Mouse (Mus musculus) megakaryocyte, embryonic 14.5 days (primary cell): ENCODE data around the gene Misp. TPM values are rescaled to one million over a fixed set of nuclear protein-coding genes. Genes with fewer than 3 reads are reported as not detected.

ENCODE experiments used
- H3K27me3 ChIP-seq: replicated peaks from 2 replicates; pipeline ENCODE3; 2012; ENCODE audit warnings: inconsistent platforms
- H3K36me3 ChIP-seq: replicated peaks from 2 replicates; pipeline ENCODE3; 2012; ENCODE audit warnings: low read length, inconsistent platforms, mixed read lengths
- H3K4me1 ChIP-seq: 2 replicates; pipeline ENCODE4 v1.6.1; 2012; ENCODE audit warnings: inconsistent platforms
- H3K4me3 ChIP-seq: replicated peaks from 2 replicates; pipeline ENCODE3; 2012; ENCODE audit warnings: moderate library complexity, mild to moderate bottlenecking, inconsistent platforms
- H3K9me3 ChIP-seq: 2 replicates; pipeline ENCODE4 v1.6.1; 2012; ENCODE audit warnings: inconsistent platforms
- FLI1 ChIP-seq: IDR thresholded peaks from 2 replicates; pipeline ENCODE4 v1.6.1; 2012; ENCODE audit warnings: low read length, inconsistent platforms, mixed read lengths
- GATA1 ChIP-seq: IDR thresholded peaks from 3 replicates; pipeline ENCODE4 v1.6.1; 2012; ENCODE audit warnings: mixed read lengths, low read length, inconsistent platforms, borderline replicate concordance
- polyA plus RNA-seq: library from polyadenylated mRNA; stranded (reverse); fragments of >175 nt; gene quantifications from 2 replicates; pipeline ENCODE4 v1.2.3, GENCODE M21; 2012; ENCODE audit warnings: low replicate concordance; ENCODE audit not compliant: insufficient read depth

Gene Misp
- polyA plus RNA-seq, 1 experiment: 1.5 TPM

- TF ChIP-seq FLI1: no peak
- TF ChIP-seq GATA1: no peak
- Histone ChIP-seq H3K27me3 (peaks cover 26% of the 10 kb centered on the region), H3K4me1 (peaks cover 63% of the 10 kb centered on the region), H3K4me3 (peak overlapping the region; percentile 93), H3K9me3 (peaks cover 2% of the 10 kb centered on the region; the same call in 1 of the 2 replicates), H3K36me3 (no peaks in the 10 kb centered on the region)
Observed at GRCm38 (mm10) chr10:79793738-79794490, 26.9 kb upstream of the Misp start.

GRCm38 (mm10) chr10:79794491-79794931, 26.3 kb upstream of the Misp start:
- Histone ChIP-seq H3K9me3 (peaks cover 2% of the 10 kb centered on the region; the same call in 1 of the 2 replicates), H3K4me3 (peak overlapping the region; percentile 93), H3K27me3 (peaks cover 23% of the 10 kb centered on the region), H3K36me3 (no peaks in the 10 kb centered on the region), H3K4me1 (peaks cover 68% of the 10 kb centered on the region)
- TF ChIP-seq FLI1 (no peak), GATA1 (no peak)

DNA sequence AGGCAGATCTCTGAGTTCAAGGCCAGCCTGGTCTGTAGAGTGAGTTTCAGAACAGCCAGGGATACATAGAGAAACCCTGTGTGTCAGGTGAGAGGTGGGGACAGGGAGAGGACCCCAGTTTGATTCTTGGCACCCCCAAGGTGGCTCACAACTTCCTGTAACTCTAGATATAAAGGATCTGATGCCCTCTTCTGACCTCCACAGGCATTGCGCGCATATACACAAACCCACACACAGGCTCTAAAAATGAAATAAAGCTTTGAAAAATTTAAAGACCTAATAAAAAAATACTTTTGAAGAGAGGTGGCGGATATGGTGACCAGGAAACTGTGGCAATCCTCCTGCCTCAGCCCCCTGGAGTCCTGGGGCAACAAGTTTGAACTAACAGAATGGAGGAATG, 24.9 kb upstream of the Misp start:
- TF ChIP-seq FLI1 (no peak), GATA1 (no peak)
- Histone ChIP-seq H3K9me3 (peaks cover 2% of the 10 kb centered on the region; the same call in 1 of the 2 replicates), H3K36me3 (no peaks in the 10 kb centered on the region), H3K27me3 (peaks cover 17% of the 10 kb centered on the region), H3K4me1 (peaks cover 65% of the 10 kb centered on the region), H3K4me3 (no peak overlapping the region)

- H3K4me1 ChIP-seq: peaks cover 75% of the 10 kb centered on the region
- H3K27me3 ChIP-seq: peaks cover 15% of the 10 kb centered on the region
- H3K9me3 ChIP-seq: peaks cover 2% of the 10 kb centered on the region; the same call in 1 of the 2 replicates
- peak overlapping the region; percentile 40 for H3K4me3 ChIP-seq
- no peak for TF ChIP-seq FLI1
- no peaks in the 10 kb centered on the region for H3K36me3 ChIP-seq
Observed at GRCm38 (mm10) chr10:79797326-79797725, 23.5 kb upstream of the Misp start.

DNA sequence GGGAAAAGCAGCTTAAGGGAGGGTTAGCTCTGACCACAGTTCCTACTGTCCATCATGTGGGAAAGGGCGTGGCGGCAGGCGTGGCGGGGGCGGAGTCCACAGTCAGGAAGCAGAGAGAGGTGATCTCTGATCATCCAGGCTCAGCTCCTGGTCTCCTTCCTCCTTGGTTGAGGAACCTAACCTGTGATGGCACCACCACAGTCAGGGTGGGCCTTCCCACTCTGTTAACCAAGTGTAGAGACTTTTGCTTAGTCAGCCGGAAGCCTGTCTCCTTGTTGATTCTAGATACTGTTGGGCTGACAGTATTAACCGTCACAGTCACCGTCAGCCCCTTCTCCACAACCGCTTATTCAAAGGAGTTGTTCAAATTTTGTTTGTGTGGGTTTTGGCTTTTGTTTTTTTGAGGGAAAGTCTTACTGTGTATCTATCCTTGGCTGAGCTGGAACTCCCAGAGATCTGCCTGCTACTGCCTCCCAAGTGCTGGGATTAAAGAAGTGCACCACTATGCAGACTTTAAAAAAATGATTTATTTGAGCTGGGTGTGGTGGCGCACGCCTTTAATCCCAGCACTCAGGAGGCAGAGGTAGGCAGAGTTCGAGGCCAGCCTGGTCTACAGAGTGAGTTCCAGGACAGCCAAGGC, 22.4 kb upstream of the Misp start:
- Histone ChIP-seq H3K36me3 (no peaks in the 10 kb centered on the region), H3K9me3 (peaks cover 2% of the 10 kb centered on the region; the same call in 1 of the 2 replicates), H3K4me1 (peaks cover 72% of the 10 kb centered on the region), H3K4me3 (peak overlapping the region; percentile 82), H3K27me3 (peaks cover 17% of the 10 kb centered on the region)
- TF ChIP-seq GATA1 (no peak), FLI1 (no peak)

DNA sequence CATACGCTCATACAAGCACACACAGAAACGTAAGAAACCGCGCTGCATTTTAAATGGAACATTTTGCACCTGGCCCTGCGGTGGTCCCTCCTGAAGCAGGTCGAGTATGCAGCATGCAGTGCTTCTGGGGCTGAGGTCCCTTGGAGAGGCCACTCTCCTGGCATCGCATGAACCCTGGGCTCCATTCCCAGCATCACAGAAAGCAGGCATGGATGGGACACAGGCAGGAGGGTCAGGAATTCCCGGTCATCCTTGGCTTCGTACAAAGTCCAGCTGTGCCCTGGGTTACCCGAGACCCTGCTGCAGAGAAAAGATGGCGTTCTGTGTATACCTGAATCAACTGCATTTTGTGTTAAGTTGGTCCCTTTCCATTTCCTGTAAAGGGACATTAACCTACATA, 20.3 kb upstream of the Misp start:
- Histone ChIP-seq H3K4me3 (no peak overlapping the region), H3K27me3 (peaks cover 20% of the 10 kb centered on the region), H3K9me3 (peaks cover 2% of the 10 kb centered on the region; the same call in 1 of the 2 replicates), H3K4me1 (peaks cover 57% of the 10 kb centered on the region), H3K36me3 (no peaks in the 10 kb centered on the region)
- TF ChIP-seq GATA1 (no peak), FLI1 (no peak)

GRCm38 (mm10) chr10:79801837-79802236, 19.0 kb upstream of the Misp start:
- H3K36me3 ChIP-seq: no peaks in the 10 kb centered on the region
- no peak for TF ChIP-seq GATA1
- no peak for TF ChIP-seq FLI1
- H3K4me1 ChIP-seq: peaks cover 53% of the 10 kb centered on the region
- H3K9me3 ChIP-seq: no peaks in the 10 kb centered on the region
- H3K4me3 ChIP-seq: no peak overlapping the region
- H3K27me3 ChIP-seq: peaks cover 30% of the 10 kb centered on the region

DNA sequence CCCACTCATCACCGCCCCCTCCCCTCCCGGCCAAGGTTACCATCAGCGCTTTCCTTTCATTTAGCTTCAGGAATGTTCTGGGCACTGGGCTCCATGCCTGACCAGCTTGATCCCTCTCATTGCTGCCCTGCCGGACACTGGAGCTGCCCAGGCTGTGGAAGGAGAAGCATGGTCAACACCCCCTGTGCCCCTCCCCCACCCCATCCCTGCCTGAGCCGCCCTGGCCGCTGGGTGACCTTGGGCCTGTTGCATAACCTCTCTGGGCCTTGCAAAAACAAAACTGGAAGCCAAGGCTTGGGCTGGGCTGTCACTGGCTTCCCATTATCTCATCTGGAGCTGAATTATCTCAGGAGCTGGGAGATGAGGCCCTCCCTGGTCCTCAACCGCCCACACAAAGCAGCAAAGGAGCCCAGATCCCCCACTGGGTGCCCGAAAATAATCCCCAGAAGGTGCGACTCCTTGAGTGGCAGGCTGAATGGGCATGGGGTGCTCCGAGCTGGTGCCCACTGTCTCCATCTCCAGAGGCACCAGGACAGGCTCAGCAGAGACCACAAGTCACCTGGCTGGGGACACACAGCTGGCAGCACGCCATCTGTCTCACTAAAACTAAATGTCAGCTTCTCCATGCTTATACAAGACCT, 18.3 kb upstream of the Misp start:
- H3K9me3 ChIP-seq: no peaks in the 10 kb centered on the region
- H3K4me1 ChIP-seq: peaks cover 52% of the 10 kb centered on the region
- no peak for TF ChIP-seq GATA1
- TF ChIP-seq FLI1: no peak
- H3K4me3 ChIP-seq: no peak overlapping the region
- peaks cover 1% of the 10 kb centered on the region for H3K36me3 ChIP-seq
- H3K27me3 ChIP-seq: peaks cover 30% of the 10 kb centered on the region

- H3K27me3 ChIP-seq: peaks cover 34% of the 10 kb centered on the region
- H3K9me3 ChIP-seq: no peaks in the 10 kb centered on the region
- TF ChIP-seq FLI1 (no peak), GATA1 (no peak)
- H3K36me3 ChIP-seq: peaks cover 9% of the 10 kb centered on the region
- H3K4me3 ChIP-seq: no peak overlapping the region
- H3K4me1 ChIP-seq: peaks cover 49% of the 10 kb centered on the region
Observed at GRCm38 (mm10) chr10:79803716-79804323, 17.0 kb upstream of the Misp start.

DNA sequence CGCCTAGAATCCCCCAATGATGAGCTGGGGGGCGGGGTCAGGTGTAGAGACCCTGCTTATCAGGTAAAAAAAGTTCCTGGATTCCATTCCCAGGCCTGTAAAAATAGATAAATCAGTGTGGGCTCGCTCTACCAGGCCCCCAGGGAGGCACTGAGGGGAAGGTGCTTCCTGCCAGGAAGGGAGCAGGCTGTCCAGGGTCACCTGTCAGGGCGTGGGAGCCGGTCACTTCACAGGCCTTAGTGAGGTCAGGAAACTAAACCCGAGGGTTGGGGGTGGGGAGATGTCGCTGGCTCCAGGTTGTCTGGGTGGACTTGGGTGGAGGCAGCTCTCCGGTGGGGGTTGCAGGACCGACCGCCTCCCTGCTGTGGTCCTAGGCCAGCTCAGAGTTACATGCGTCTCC, 15.2 kb upstream of the Misp start:
- Histone ChIP-seq H3K4me1 (peaks cover 43% of the 10 kb centered on the region), H3K9me3 (no peaks in the 10 kb centered on the region), H3K4me3 (no peak overlapping the region), H3K36me3 (peaks cover 12% of the 10 kb centered on the region), H3K27me3 (peaks cover 31% of the 10 kb centered on the region)
- TF ChIP-seq GATA1: no peak
- TF ChIP-seq FLI1: no peak
